Mouse (Mus musculus) CH12.LX (cell line): Measurements from ENCODE around the gene Cemip2. TPM values are rescaled to one million over a fixed set of nuclear protein-coding genes. Genes with fewer than 3 reads are reported as not detected.

Experiments
- DNase-seq: peaks from one replicate; pipeline ENCODE4 v3.0.0-alpha.2; 2013; ENCODE audit errors: extremely low read depth
- H3K27ac ChIP-seq: 2 replicates; pipeline ENCODE4 v1.5.1; 2012; ENCODE audit warnings: low read depth, mild to moderate bottlenecking, control low read depth, moderate library complexity; ENCODE audit not compliant: insufficient read depth
- H3K27me3 ChIP-seq: replicated peaks from 2 replicates; pipeline ENCODE3; 2012; ENCODE audit warnings: inconsistent platforms
- H3K36me3 ChIP-seq, 2 experiments: replicated peaks in 1 of 2; 2 replicates each; pipeline versions ENCODE3 to v1.6.1; 2012; ENCODE audit warnings: inconsistent platforms in 1 of 2, low read length in 1 of 2, mild to moderate bottlenecking in 1 of 2, mixed read lengths in 1 of 2, moderate library complexity in 1 of 2; ENCODE audit not compliant: control insufficient read depth in 1 of 2, insufficient read depth in 1 of 2
- H3K4me1 ChIP-seq, 2 experiments: 2 replicates each; pipeline ENCODE4 v1.6.1; 2012; ENCODE audit warnings: inconsistent platforms in 1 of 2, moderate library complexity in 1 of 2; ENCODE audit not compliant: insufficient read depth in 2 of 2, control insufficient read depth in 1 of 2
- H3K4me2 ChIP-seq: 2 replicates; pipeline ENCODE4 v1.6.1; 2012; ENCODE audit warnings: low read depth, mild to moderate bottlenecking, control low read depth; ENCODE audit not compliant: poor library complexity, insufficient read depth, severe bottlenecking
- H3K4me3 ChIP-seq, 3 experiments: fragments of 150-350 bp in 1 of 3; sonication (generic) in 1 of 3; replicated peaks in 1 of 3; 2 replicates each; pipeline versions ENCODE3 to v1.5.1; 2011 to 2012; ENCODE audit warnings: low read depth in 2 of 3, low read length in 2 of 3, mild to moderate bottlenecking in 2 of 3, moderate library complexity in 2 of 3, control low read depth in 1 of 3, improper control_type of control experiment in 1 of 3, inconsistent platforms in 1 of 3, mixed read lengths in 1 of 3; ENCODE audit not compliant: poor library complexity in 1 of 3
- H3K79me2 ChIP-seq: replicated peaks from 2 replicates; pipeline ENCODE4 v1.6.1; 2012; ENCODE audit warnings: mild to moderate bottlenecking, moderate library complexity; ENCODE audit not compliant: control insufficient read depth, poor library complexity, insufficient read depth, severe bottlenecking; ENCODE audit errors: extremely low read depth
- H3K9ac ChIP-seq: 2 replicates; pipeline ENCODE4 v1.6.1; 2012; ENCODE audit warnings: low read depth, mild to moderate bottlenecking, control low read depth, moderate library complexity; ENCODE audit not compliant: insufficient read depth
- H3K9me3 ChIP-seq: replicated peaks from 2 replicates; pipeline ENCODE3; 2012; ENCODE audit warnings: low read length, inconsistent platforms, mixed read lengths
- BHLHE40 ChIP-seq: IDR thresholded peaks from 2 replicates; pipeline ENCODE4 v1.6.1; 2011; ENCODE audit warnings: mild to moderate bottlenecking, low read depth, low read length, improper control_type of control experiment
- CHD1 ChIP-seq: IDR thresholded peaks from 2 replicates; pipeline ENCODE4 v1.6.1; 2012; ENCODE audit warnings: low read depth, low read length, improper control_type of control experiment, inconsistent platforms
- CTCF ChIP-seq, 2 experiments: IDR thresholded peaks in 1 of 2; conservative IDR thresholded peaks in 1 of 2; 2 replicates each; pipeline ENCODE4 v1.5.1; 2011 to 2012; ENCODE audit warnings: low read depth in 2 of 2, low read length in 2 of 2, improper control_type of control experiment in 1 of 2, inconsistent platforms in 1 of 2, mild to moderate bottlenecking in 1 of 2, moderate library complexity in 1 of 2
- E2F4 ChIP-seq: IDR thresholded peaks from 2 replicates; pipeline ENCODE4 v1.6.1; 2011; ENCODE audit warnings: low read depth, low read length, improper control_type of control experiment; ENCODE audit not compliant: insufficient replicate concordance
- GABPA ChIP-seq: IDR thresholded peaks from 2 replicates; pipeline ENCODE4 v1.6.1; 2012; ENCODE audit warnings: low read depth, low read length, improper control_type of control experiment, inconsistent platforms; ENCODE audit not compliant: insufficient replicate concordance
- HCFC1 ChIP-seq: IDR thresholded peaks from 2 replicates; pipeline ENCODE4 v1.6.1; 2012; ENCODE audit warnings: low read depth, mild to moderate bottlenecking, inconsistent platforms, low read length, improper control_type of control experiment
- KAT2A ChIP-seq: IDR thresholded peaks from 2 replicates; pipeline ENCODE4 v1.6.1; 2012; ENCODE audit warnings: low read length, improper control_type of control experiment, inconsistent platforms; ENCODE audit not compliant: insufficient replicate concordance
- MEF2A ChIP-seq: IDR thresholded peaks from 2 replicates; pipeline ENCODE4 v1.6.1; 2014; ENCODE audit warnings: low read depth, mild to moderate bottlenecking, inconsistent platforms, low read length, improper control_type of control experiment, borderline replicate concordance
- MXI1 ChIP-seq: IDR thresholded peaks from 2 replicates; pipeline ENCODE4 v1.6.1; 2011; ENCODE audit warnings: mild to moderate bottlenecking, low read depth, low read length, improper control_type of control experiment
- MYC ChIP-seq: IDR thresholded peaks from 2 replicates; pipeline ENCODE4 v1.6.1; 2011; ENCODE audit warnings: low read depth, mild to moderate bottlenecking, improper control_type of control experiment, low read length
- NELFE ChIP-seq: IDR thresholded peaks from 2 replicates; pipeline ENCODE4 v1.6.1; 2011; ENCODE audit warnings: low read depth, low read length, improper control_type of control experiment
- NRF1 ChIP-seq: IDR thresholded peaks from 2 replicates; pipeline ENCODE4 v1.6.1; 2014; ENCODE audit warnings: low read depth, mild to moderate bottlenecking, inconsistent platforms, low read length, improper control_type of control experiment, moderate library complexity
- PAX5 ChIP-seq: IDR thresholded peaks from 2 replicates; pipeline ENCODE4 v1.6.1; 2012; ENCODE audit warnings: low read length, inconsistent platforms, mixed read lengths
- POLR2AphosphoS2 ChIP-seq: IDR thresholded peaks from 2 replicates; pipeline ENCODE4 v1.6.1; 2011; ENCODE audit warnings: low read depth, low read length, improper control_type of control experiment
- RCOR1 ChIP-seq: conservative IDR thresholded peaks from 2 replicates; pipeline ENCODE4 v1.6.1; 2012; ENCODE audit warnings: low read depth, mild to moderate bottlenecking, inconsistent platforms, low read length, improper control_type of control experiment
- SIN3A ChIP-seq: IDR thresholded peaks from 2 replicates; pipeline ENCODE4 v1.6.1; 2012; ENCODE audit warnings: low read length, improper control_type of control experiment, inconsistent platforms
- TCF12 ChIP-seq: IDR thresholded peaks from 2 replicates; pipeline ENCODE4 v1.6.1; 2014; ENCODE audit warnings: low read depth, mild to moderate bottlenecking, inconsistent platforms, low read length, improper control_type of control experiment
- UBTF ChIP-seq: IDR thresholded peaks from 2 replicates; pipeline ENCODE4 v1.6.1; 2012; ENCODE audit warnings: low read depth, mild to moderate bottlenecking, inconsistent platforms, low read length, improper control_type of control experiment, moderate library complexity
- USF1 ChIP-seq: IDR thresholded peaks from 2 replicates; pipeline ENCODE4 v1.6.1; 2014; ENCODE audit warnings: low read depth, mild to moderate bottlenecking, inconsistent platforms, low read length, improper control_type of control experiment
- ZKSCAN1 ChIP-seq: IDR thresholded peaks from 2 replicates; pipeline ENCODE4 v1.6.1; 2012; ENCODE audit warnings: low read depth, inconsistent platforms, low read length, improper control_type of control experiment, borderline replicate concordance
- ZMIZ1 ChIP-seq: IDR thresholded peaks from 2 replicates; pipeline ENCODE4 v1.6.1; 2012; ENCODE audit warnings: low read depth, mild to moderate bottlenecking, inconsistent platforms, low read length, improper control_type of control experiment
- dilution Hi-C: fragments of 300-500 bp; cut with MboI; formaldehyde crosslinking; loops from 2 replicates; pipeline ENCODE4 v1.14.3; 2020; ENCODE audit warnings: low sequenced_read_pairs; ENCODE audit not compliant: extremely low pct_unique_long_range_greater_than_20kb, extremely low pct_ligation_motif_present
- in situ Hi-C: fragments of 300-500 bp; cut with MboI; formaldehyde crosslinking; loops from 3 replicates; pipeline ENCODE4 v1.14.3; 2019; ENCODE audit warnings: low sequenced_read_pairs, low pct_ligation_motif_present, low pct_unique_long_range_greater_than_20kb, mixed read lengths
- polyA plus RNA-seq: library from polyadenylated mRNA; unstranded; fragments of >175 nt; gene quantifications from 2 replicates; pipeline ENCODE4 v1.2.1, GENCODE M21; 2012; ENCODE audit warnings: low read depth; ENCODE audit not compliant: insufficient read length
- total RNA-seq, 2 experiments: library from RNA; depleted of rRNA; stranded (reverse); fragments of 300-350 nt in 1 of 2; fragments of >200 nt in 1 of 2; gene quantifications; 2 replicates each; pipeline ENCODE4 v1.2.3; 2012 to 2014

Cemip2 gene
- total and polyA plus RNA-seq, 3 experiments: 7.4 to 8.5 (median 7.9) TPM

DNA sequence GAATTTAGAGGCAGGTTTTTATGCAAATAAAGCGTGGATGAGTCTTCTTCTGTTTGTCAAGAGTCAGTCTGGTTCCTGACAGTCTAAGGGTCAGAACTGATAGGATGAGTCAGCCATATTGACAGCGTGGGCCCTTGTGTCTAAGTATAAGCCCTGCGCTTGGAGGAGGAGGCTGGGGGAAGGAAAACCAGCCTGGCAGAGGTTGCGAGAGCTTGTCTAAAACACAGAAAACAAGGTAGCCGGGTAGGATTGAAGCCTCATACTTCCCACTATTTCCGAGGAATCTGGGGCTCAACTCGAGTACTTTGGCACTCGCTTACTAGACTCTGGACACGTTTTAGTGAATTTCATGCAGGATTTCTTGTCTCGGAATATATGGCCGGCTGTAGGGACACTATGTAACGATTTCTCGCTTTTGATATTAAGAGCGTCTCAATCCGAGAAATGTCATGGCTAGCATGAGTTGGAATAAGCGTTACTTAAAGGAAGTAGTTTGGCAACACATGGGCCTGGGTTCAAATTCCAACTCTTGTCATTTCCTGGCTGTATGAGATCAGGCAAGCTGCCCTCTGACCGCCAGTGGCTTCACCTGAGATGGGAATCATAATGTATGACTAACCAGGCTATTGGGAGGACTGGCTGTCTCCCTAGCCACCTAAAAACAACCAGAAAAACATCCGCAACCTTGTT, 39.4 kb upstream of the Cemip2 start:
- Histone ChIP-seq H3K4me3 (no peak overlapping the region), H3K79me2 (no peaks in the 10 kb centered on the region), H3K4me2 (no peak overlapping the region), H3K9ac (no peak overlapping the region), H3K27me3 (no peaks in the 10 kb centered on the region), H3K4me1 (0 out of 4 replicates have a peak, but pooled peaks cover 2 to 4% of the 10 kb centered on the region in 2 experiments), H3K36me3 (no peaks in the 10 kb centered on the region), H3K27ac (peak overlapping the region; percentile 44; the same call in 1 of the 2 replicates), H3K9me3 (no peaks in the 10 kb centered on the region)
- dilution Hi-C loops: no loop called here
- no peak for TF ChIP-seq MXI1
- no peak for DNase-seq
- in situ Hi-C loops: loop anchor here (5.0 to 25.0 kb wide), 2 partner anchors 161 to 701 kb away; no protein-coding TSS in a partner anchor

DNA sequence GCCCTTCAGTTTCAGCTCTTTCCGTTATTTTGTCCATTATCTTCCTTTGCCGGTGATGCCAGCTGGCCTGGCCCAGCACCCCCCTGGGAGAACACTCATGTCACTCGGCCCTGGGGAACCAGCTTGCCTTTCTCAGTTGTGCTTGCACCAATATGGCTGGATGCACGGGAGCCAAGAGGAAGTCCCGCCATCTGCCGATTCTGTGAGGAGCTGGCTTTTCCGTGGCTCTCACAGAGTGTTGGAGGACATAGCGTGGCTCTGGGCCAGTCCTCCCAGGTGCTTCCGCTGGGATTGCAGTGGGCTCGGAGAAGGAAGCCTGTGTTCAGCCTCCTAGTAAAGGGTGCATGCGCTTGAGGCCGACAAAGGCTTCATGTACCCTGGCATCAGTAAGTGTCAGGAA, 36.0 kb upstream of the Cemip2 start:
- H3K27ac ChIP-seq: no peak overlapping the region
- no peak overlapping the region for H3K9ac ChIP-seq
- H3K36me3 ChIP-seq: no peaks in the 10 kb centered on the region
- H3K4me1 ChIP-seq: peaks cover 4% of the 10 kb centered on the region in 2 experiments; a peak in 1 of 4 replicates
- no peaks in the 10 kb centered on the region for H3K27me3 ChIP-seq
- no peak overlapping the region for H3K4me3 ChIP-seq
- TF ChIP-seq GABPA (no peak), SIN3A (no peak), KAT2A (no peak), ZMIZ1 (no peak), MEF2A (no peak), BHLHE40 (no peak), UBTF (no peak), RCOR1 (no peak), E2F4 (no peak), MYC (no peak), ZKSCAN1 (no peak), HCFC1 (no peak), NRF1 (no peak), POLR2AphosphoS2 (no peak), CHD1 (no peak), USF1 (no peak), TCF12 (no peak), CTCF (conservative IDR thresholded peaks at IDR 0.05 in 1 of 2, IDR thresholded peaks at IDR 0.05 in 1 of 2; ENCODE audit: low read depth in 2 of 2, low read length in 2 of 2) (no peak), PAX5 (no peak), NELFE (no peak)
- no peak for DNase-seq
- no peak overlapping the region for H3K4me2 ChIP-seq
- H3K9me3 ChIP-seq: no peaks in the 10 kb centered on the region
- H3K79me2 ChIP-seq: no peaks in the 10 kb centered on the region
- in situ Hi-C loops (loop anchor here (10.0 to 25.0 kb wide), 2 partner anchors 367 to 705 kb away; no protein-coding TSS in a partner anchor), dilution Hi-C loops (no loop called here)
